Mouse (Mus musculus): ENCODE data around the gene H2afv. TPM values are rescaled to one million over a fixed set of nuclear protein-coding genes. Genes with fewer than 3 reads are reported as not detected.
A peak's percentile ranks its signal among the peaks of the same experiment; 100 is the strongest.

H2afv gene
- polyA plus RNA-seq, 1 experiment, result 29.8 TPM

- no peak for DNase-seq (ENCODE audit: low read depth in 1 of 2, low spot score in 2 of 2)
- H3K4me3 ChIP-seq (ENCODE audit: extremely low read depth, insufficient read depth, insufficient read length), result peak overlapping the region; percentile 99; the same call in 1 of the 2 replicates
- TF ChIP-seq POLR2A (IDR thresholded peaks at IDR 0.05; ENCODE audit: low read depth, low read length) (no peak; the same call in 1 of the 2 replicates), CTCF (IDR thresholded peaks at IDR 0.05; ENCODE audit: extremely low read depth, insufficient read depth, insufficient read length, insufficient replicate concordance) (no peak)
- no peaks in the 10 kb centered on the region for H3K27me3 ChIP-seq (ENCODE audit: control insufficient read depth, insufficient read depth, low read length)
- H3K36me3 ChIP-seq (ENCODE audit: control insufficient read depth, insufficient read depth, low read length), result peaks cover 23% of the 10 kb centered on the region
- H3K27ac ChIP-seq (ENCODE audit: insufficient read depth, low read length), result no peak overlapping the region
- H3K4me1 ChIP-seq (ENCODE audit: control insufficient read depth, insufficient read depth, insufficient read length), result peaks cover 4% of the 10 kb centered on the region
Measured at GRCm38 (mm10) chr11:6417490-6417889, 26.8 kb downstream of the H2afv start.

- peaks cover 21% of the 10 kb centered on the region for H3K36me3 ChIP-seq (ENCODE audit: control insufficient read depth, insufficient read depth, low read length)
- peaks cover 4% of the 10 kb centered on the region for H3K4me1 ChIP-seq (ENCODE audit: control insufficient read depth, insufficient read depth, insufficient read length)
- H3K27ac ChIP-seq (ENCODE audit: insufficient read depth, low read length), result no peak overlapping the region
- H3K4me3 ChIP-seq (ENCODE audit: extremely low read depth, insufficient read depth, insufficient read length), result peak overlapping the region; percentile 99
- no peak for DNase-seq (ENCODE audit: low read depth in 1 of 2, low spot score in 2 of 2)
- no peak for TF ChIP-seq CTCF (IDR thresholded peaks at IDR 0.05; ENCODE audit: extremely low read depth, insufficient read depth, insufficient read length, insufficient replicate concordance)
- no peak for TF ChIP-seq POLR2A (IDR thresholded peaks at IDR 0.05; ENCODE audit: low read depth, low read length)
- 12% methylated on average over 2 of the region's 2 CpGs for whole genome bisulfite sequencing
- no peaks in the 10 kb centered on the region for H3K27me3 ChIP-seq (ENCODE audit: control insufficient read depth, insufficient read depth, low read length)
Measured at GRCm38 (mm10) chr11:6417069-6417468, 27.2 kb downstream of the H2afv start.

GRCm38 (mm10) chr11:6416405-6417034, 27.7 kb downstream of the H2afv start:
- Histone ChIP-seq H3K27ac (ENCODE audit: insufficient read depth, low read length) (peak overlapping the region; percentile 100), H3K27me3 (ENCODE audit: control insufficient read depth, insufficient read depth, low read length) (no peaks in the 10 kb centered on the region), H3K4me3 (ENCODE audit: extremely low read depth, insufficient read depth, insufficient read length) (peak overlapping the region; percentile 99), H3K36me3 (ENCODE audit: control insufficient read depth, insufficient read depth, low read length) (peaks cover 21% of the 10 kb centered on the region), H3K4me1 (ENCODE audit: control insufficient read depth, insufficient read depth, insufficient read length) (peaks cover 4% of the 10 kb centered on the region)
- DNase-seq (ENCODE audit: low read depth in 1 of 2, low spot score in 2 of 2), result peak; percentile 72 to 82
- TF ChIP-seq POLR2A (IDR thresholded peaks at IDR 0.05; ENCODE audit: low read depth, low read length) (peak; percentile 16; the same call in 1 of the 2 replicates), CTCF (IDR thresholded peaks at IDR 0.05; ENCODE audit: extremely low read depth, insufficient read depth, insufficient read length, insufficient replicate concordance) (no peak)
- WGBS, result under 1% methylated on average over 30 of the region's 30 CpGs

- WGBS, result under 1% methylated on average over 93 of the region's 102 CpGs
- DNase-seq (ENCODE audit: low read depth in 1 of 2, low spot score in 2 of 2), result peak; percentile 89 to 97
Measured at GRCm38 (mm10) chr11:6415551-6416404, 28.5 kb downstream of the H2afv start.

GRCm38 (mm10) chr11:6414751-6415550, 29.3 kb downstream of the H2afv start, which contains the start of gene Ppia:
Ppia (plus strand) TSS chr11:6415443.
- DNase-seq (ENCODE audit: low read depth in 1 of 2, low spot score in 2 of 2), result no peak
- H3K4me3 ChIP-seq (ENCODE audit: extremely low read depth, insufficient read depth, insufficient read length), result peak within 1 kb of the TSS; percentile 99
- no peaks in the 10 kb centered on the region for H3K27me3 ChIP-seq (ENCODE audit: control insufficient read depth, insufficient read depth, low read length)
- peaks cover 10% of the 10 kb centered on the region for H3K36me3 ChIP-seq (ENCODE audit: control insufficient read depth, insufficient read depth, low read length)
- H3K4me1 ChIP-seq (ENCODE audit: control insufficient read depth, insufficient read depth, insufficient read length), result peaks cover 6% of the 10 kb centered on the region
- TF ChIP-seq POLR2A (IDR thresholded peaks at IDR 0.05; ENCODE audit: low read depth, low read length) (no peak), CTCF (IDR thresholded peaks at IDR 0.05; ENCODE audit: extremely low read depth, insufficient read depth, insufficient read length, insufficient replicate concordance) (no peak)
- 12% methylated on average over 21 of the region's 21 CpGs for WGBS
- H3K27ac ChIP-seq (ENCODE audit: insufficient read depth, low read length), result peak within 1 kb of the TSS; percentile 100

More at GRCm38 (mm10) chr11:6415551-6416404, 28.5 kb downstream of the H2afv start:
- TF ChIP-seq CTCF (IDR thresholded peaks at IDR 0.05; ENCODE audit: extremely low read depth, insufficient read depth, insufficient read length, insufficient replicate concordance) (no peak), POLR2A (IDR thresholded peaks at IDR 0.05; ENCODE audit: low read depth, low read length) (peak; percentile 91)
- peaks cover 17% of the 10 kb centered on the region for H3K36me3 ChIP-seq (ENCODE audit: control insufficient read depth, insufficient read depth, low read length)
- H3K4me3 ChIP-seq (ENCODE audit: extremely low read depth, insufficient read depth, insufficient read length), result peak overlapping the region; percentile 99
- H3K27ac ChIP-seq (ENCODE audit: insufficient read depth, low read length), result peak overlapping the region; percentile 100
- H3K27me3 ChIP-seq (ENCODE audit: control insufficient read depth, insufficient read depth, low read length), result no peaks in the 10 kb centered on the region
- peaks cover 4% of the 10 kb centered on the region for H3K4me1 ChIP-seq (ENCODE audit: control insufficient read depth, insufficient read depth, insufficient read length)

- no peaks in the 10 kb centered on the region; the same call in 1 of the 2 replicates for H3K36me3 ChIP-seq (ENCODE audit: control insufficient read depth, insufficient read depth, low read length)
- no peak for DNase-seq (ENCODE audit: low read depth in 1 of 2, low spot score in 2 of 2)
- TF ChIP-seq POLR2A (IDR thresholded peaks at IDR 0.05; ENCODE audit: low read depth, low read length) (no peak), CTCF (IDR thresholded peaks at IDR 0.05; ENCODE audit: extremely low read depth, insufficient read depth, insufficient read length, insufficient replicate concordance) (no peak)
- H3K27me3 ChIP-seq (ENCODE audit: control insufficient read depth, insufficient read depth, low read length), result no peaks in the 10 kb centered on the region
- H3K4me1 ChIP-seq (ENCODE audit: control insufficient read depth, insufficient read depth, insufficient read length), result peaks cover 6% of the 10 kb centered on the region
- WGBS, result 89% methylated on average over 12 of the region's 12 CpGs
- H3K27ac ChIP-seq (ENCODE audit: insufficient read depth, low read length), result no peak overlapping the region
- no peak overlapping the region for H3K4me3 ChIP-seq (ENCODE audit: extremely low read depth, insufficient read depth, insufficient read length)
Measured at GRCm38 (mm10) chr11:6413264-6413663, 31.0 kb downstream of the H2afv start.

All from spleen, adult 2 months (tissue).